Mouse (Mus musculus) telencephalon, adult 2 months (tissue): Measurements from ENCODE around the gene Efcab11.

Experiments
- DNase-seq: peaks from one replicate; pipeline ENCODE4 v3.0.0-alpha.2; 2011; ENCODE audit warnings: low read depth, low spot score

The Efcab11 gene

GRCm38 (mm10) chr12:99884269-99885261, at the start of gene Efcab11, which contains the start of gene Tdp1:
Gene Efcab11 (minus strand): TSS chr12:99884439.
Gene Tdp1 (plus strand): TSS chr12:99884517.
- peak; percentile 90 for DNase-seq

DNA sequence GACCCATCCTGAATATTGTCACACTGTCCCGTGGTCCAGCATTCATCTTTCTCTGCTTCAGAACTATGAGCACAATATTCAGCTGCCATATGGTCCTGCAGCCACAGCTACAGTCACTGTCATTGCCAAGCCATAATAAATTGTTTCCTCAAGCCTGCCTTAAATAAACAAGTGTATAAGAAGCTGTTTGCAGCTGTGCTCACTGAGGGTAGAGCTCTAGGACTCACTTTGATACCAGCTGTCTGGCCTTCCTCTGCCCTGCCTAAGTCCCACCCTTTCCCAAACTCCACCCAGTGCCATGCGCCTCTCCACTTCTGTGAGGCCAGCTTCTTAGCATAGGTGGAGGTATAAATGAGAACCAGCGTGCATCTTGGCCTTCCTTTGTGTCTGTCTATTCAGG, 49.4 kb upstream of the Efcab11 start:
- DNase-seq = no peak

DNA sequence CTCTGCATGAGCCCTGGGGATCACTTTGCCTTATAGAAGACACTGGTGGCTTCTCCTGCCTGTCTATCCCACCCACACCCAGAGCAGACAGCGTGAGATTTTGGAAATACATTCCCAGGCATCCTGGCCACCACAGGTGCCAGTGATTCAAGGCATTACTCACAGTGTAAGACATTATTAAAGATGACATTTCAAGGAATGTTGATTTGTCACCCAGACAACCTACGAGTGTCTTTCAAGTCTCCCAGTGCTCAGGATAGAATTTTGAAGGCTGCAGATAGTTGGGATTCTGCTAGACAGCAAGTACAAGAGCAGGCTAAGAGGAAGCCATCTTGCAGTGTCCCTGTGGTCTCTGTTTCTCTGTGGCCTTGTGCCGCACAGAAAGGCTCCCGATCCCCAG, 48.0 kb upstream of the Efcab11 start:
- no peak for DNase-seq

DNA sequence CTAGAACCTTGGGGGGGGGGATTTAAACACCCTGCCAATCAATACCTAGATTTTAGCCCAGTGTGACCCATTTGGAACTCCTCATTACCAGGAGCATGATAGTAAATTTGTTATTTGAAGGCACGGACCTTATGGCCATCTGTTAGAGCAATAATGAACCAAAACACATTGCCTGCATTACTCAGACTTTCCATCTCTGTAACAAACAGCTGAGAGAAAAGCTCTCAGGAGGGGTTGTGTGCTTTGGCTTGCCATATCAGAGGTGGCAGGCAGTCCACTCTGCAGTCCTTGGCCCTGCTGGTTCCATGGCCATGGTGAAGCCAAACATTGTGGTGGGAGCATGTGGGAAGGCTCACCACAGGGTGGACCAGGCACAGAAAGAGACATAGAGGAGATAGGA, 44.9 kb upstream of the Efcab11 start:
- DNase-seq = no peak

- peak; percentile 86 for DNase-seq
Measured at GRCm38 (mm10) chr12:99928311-99928710, 44.1 kb upstream of the Efcab11 start.

GRCm38 (mm10) chr12:99923703-99924102, 39.5 kb upstream of the Efcab11 start:
- DNase-seq = no peak

- peak; percentile 60 for DNase-seq
Measured at GRCm38 (mm10) chr12:99923131-99923606, 38.9 kb upstream of the Efcab11 start.

- DNase-seq = no peak
Measured at GRCm38 (mm10) chr12:99921045-99921444, 36.8 kb upstream of the Efcab11 start.

DNA sequence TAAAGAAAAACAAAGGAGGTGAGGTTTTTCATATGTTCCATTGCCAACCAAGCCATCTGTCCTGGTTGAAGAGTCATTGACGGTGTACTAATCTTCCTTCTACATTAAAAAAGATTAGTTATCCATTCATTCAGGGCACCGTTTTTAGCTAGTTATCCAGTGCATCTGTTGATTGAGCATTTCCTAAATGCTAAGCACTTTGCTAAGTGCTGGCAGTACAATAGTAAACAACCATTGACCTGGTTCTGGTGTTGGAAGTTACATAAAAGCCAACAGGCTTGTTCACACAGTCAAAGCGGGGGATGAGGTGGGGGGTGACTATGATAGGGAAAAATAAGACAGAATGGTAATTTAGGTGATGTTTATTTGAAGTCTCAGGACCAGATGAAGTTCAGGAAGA, 35.4 kb upstream of the Efcab11 start:
- DNase-seq = no peak

GRCm38 (mm10) chr12:99917800-99918427, 33.7 kb upstream of the Efcab11 start:
- DNase-seq = peak; percentile 67

- no peak for DNase-seq
Measured at GRCm38 (mm10) chr12:99911466-99911865, 27.2 kb upstream of the Efcab11 start.

DNA sequence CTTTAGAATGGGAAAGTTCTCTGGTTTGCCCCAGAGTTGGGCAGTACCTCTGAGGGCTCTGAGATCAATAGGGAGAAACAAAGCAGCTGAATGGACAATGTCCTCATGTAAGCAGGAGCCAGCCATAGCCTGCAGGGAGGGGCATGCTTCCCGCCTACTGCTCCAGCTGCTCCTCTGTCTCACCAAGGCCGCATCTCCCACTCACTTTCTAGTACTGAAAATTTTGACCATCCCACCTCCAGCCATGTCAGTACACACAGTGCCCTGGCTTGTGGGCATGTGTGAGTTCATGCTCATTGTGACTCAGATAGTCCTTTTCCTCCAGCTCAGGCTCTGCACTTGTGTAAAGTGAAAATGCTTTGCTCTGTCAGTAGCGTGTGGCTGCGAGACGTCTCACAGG, 20.3 kb upstream of the Efcab11 start:
- DNase-seq = no peak

GRCm38 (mm10) chr12:99902867-99903370, 18.7 kb upstream of the Efcab11 start:
- DNase-seq = no peak

DNA sequence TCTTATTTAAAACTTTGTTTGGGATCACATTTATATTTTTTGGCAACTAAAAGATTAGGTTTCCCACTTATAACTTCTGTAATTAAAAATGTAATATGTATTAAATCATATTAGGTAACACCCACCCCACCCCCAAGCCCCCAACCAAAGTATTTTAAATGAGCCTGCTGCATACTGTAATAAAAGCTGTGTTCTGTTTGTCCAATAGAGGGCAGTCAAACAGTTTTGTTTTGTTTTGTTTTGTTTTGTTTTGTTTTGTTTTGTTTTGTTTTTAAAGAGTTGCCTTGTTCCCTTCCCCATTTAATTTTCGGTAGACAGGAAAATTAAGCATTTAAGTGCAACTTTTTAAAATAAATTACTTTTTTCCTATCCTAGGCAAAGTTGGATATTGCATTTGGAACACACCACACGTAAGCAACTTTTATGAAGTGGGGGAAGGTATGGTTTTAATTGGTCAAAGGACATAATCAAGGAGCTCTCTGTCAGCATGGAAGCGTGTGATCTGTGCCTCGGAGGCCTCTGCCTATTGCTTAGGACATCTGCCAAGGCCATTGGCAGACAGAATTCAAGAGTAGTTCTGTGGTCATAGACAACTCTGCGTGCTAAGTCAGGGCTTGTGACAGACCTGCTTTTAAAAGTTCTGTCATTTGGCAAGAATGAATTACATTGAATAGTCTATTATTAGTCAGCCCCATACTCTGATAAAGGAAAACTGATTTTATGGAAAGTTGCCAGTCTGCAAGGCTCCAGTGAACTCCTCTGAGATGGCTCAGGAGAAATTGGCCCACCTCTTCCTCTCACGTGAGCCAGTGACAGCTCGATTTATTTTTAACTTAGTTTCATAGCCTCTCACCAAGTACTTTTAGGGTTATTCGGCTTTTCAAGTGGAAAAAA, 18.0 kb upstream of the Efcab11 start:
- no peak for DNase-seq

GRCm38 (mm10) chr12:99899991-99900390, 15.8 kb upstream of the Efcab11 start:
- no peak for DNase-seq

GRCm38 (mm10) chr12:99898248-99898870, 14.1 kb upstream of the Efcab11 start:
- DNase-seq = no peak

- DNase-seq = no peak
Measured at GRCm38 (mm10) chr12:99897846-99898245, 13.6 kb upstream of the Efcab11 start.

DNA sequence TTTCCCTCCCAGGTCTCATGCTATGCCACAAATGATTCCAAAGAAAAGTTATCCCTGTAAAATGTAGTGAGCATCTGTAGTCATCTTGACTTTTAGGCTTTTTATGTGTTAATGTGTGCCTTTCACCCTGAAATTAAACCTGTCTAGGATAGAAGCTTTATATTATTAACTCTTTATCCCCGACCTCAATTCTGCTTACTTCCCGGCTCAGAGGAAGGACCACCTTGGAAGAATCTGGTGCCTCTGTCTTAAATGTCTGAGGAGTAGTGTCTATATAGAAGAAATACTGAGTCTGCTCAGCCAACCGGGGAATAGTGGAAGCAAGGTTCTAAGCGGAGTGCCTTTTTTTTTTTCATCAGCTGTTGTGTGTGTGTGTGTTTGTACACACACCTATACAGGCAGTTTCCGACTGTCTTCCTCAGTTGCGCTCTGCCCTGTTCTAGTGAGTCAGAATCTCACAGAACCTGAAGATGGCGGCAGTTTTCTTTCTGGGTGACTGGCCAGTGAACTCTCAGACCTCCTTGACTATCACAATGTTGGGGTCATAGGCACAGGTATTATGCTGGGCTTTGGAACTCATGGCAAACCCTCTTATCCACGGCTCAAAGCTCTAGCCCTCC, 1.2 kb upstream of the Efcab11 start:
- DNase-seq = no peak

GRCm38 (mm10) chr12:99883713-99884105, 530 bp downstream of the Efcab11 start:
- DNase-seq = no peak

- DNase-seq = peak; percentile 84
Measured at GRCm38 (mm10) chr12:99883000-99883712, 1.1 kb downstream of the Efcab11 start.
